Mouse (Mus musculus): Measurements from ENCODE around the gene Ndp. TPM values are rescaled to one million over a fixed set of nuclear protein-coding genes. Genes with fewer than 3 reads are reported as not detected.

Gene Ndp
- not detected in 2 replicates for polyA plus RNA-seq (2015; fragmentation: Nextera tagmentation; extraction: Ambion mirVana)

GRCm38 (mm10) chrX:16911241-16911873, at the start of gene Ndp:
Gene Ndp (minus strand): TSS chrX:16911774.
- Histone ChIP-seq H3K4me1 (replicated peaks) (no peaks in the 10 kb centered on the region), H3K27ac (no peak within 1 kb of the TSS), H3K4me2 (no peak within 1 kb of the TSS), H3K27me3 (0 out of 2 replicates have a peak, but pooled peaks cover 6% of the 10 kb centered on the region), H3K4me3 (replicated peaks) (no peak within 1 kb of the TSS), H3K36me3 (no peaks in the 10 kb centered on the region), H3K9me3 (replicated peaks) (no peaks in the 10 kb centered on the region), H3K9ac (no peak within 1 kb of the TSS)
- DNase-seq (no peak), ATAC-seq (ENCODE audit: low read depth) (no peak)
- 21% methylated on average over 13 of the region's 13 CpGs for WGBS (ENCODE audit: insufficient replicate concordance)

GRCm38 (mm10) chrX:16954767-16955166, 43.2 kb upstream of the Ndp start:
- H3K4me3 ChIP-seq (replicated peaks): no peak overlapping the region
- no peaks in the 10 kb centered on the region for H3K36me3 ChIP-seq
- no peaks in the 10 kb centered on the region for H3K27me3 ChIP-seq
- H3K9ac ChIP-seq: no peak overlapping the region
- 63% methylated on average over 2 of the region's 2 CpGs for WGBS (ENCODE audit: insufficient replicate concordance)
- H3K4me2 ChIP-seq: no peak overlapping the region
- no peak for ATAC-seq (ENCODE audit: low read depth)
- H3K9me3 ChIP-seq (replicated peaks): no peaks in the 10 kb centered on the region
- DNase-seq: no peak
- H3K27ac ChIP-seq: no peak overlapping the region
- H3K4me1 ChIP-seq (replicated peaks): no peaks in the 10 kb centered on the region

GRCm38 (mm10) chrX:16918006-16918405, 6.4 kb upstream of the Ndp start:
- DNase-seq: no peak
- Histone ChIP-seq H3K9ac (no peak overlapping the region), H3K9me3 (replicated peaks) (no peaks in the 10 kb centered on the region), H3K27me3 (no peaks in the 10 kb centered on the region), H3K4me2 (no peak overlapping the region), H3K4me3 (replicated peaks) (no peak overlapping the region), H3K4me1 (replicated peaks) (no peaks in the 10 kb centered on the region), H3K27ac (no peak overlapping the region), H3K36me3 (no peaks in the 10 kb centered on the region)
- ATAC-seq (ENCODE audit: low read depth): no peak

GRCm38 (mm10) chrX:16913118-16913517, 1.5 kb upstream of the Ndp start:
- WGBS (ENCODE audit: insufficient replicate concordance): 33% methylated on average over 1 of the region's 1 CpGs
- no peaks in the 10 kb centered on the region for H3K9me3 ChIP-seq (replicated peaks)
- no peak for DNase-seq
- no peak overlapping the region for H3K27ac ChIP-seq
- no peaks in the 10 kb centered on the region for H3K4me1 ChIP-seq (replicated peaks)
- no peaks in the 10 kb centered on the region for H3K36me3 ChIP-seq
- no peak for ATAC-seq (ENCODE audit: low read depth)
- no peak overlapping the region for H3K4me3 ChIP-seq (replicated peaks)
- 0 out of 2 replicates have a peak, but pooled peaks cover 6% of the 10 kb centered on the region for H3K27me3 ChIP-seq
- H3K9ac ChIP-seq: no peak overlapping the region
- H3K4me2 ChIP-seq: no peak overlapping the region

- Histone ChIP-seq H3K9ac (no peak overlapping the region), H3K27ac (no peak overlapping the region), H3K36me3 (no peaks in the 10 kb centered on the region), H3K27me3 (0 out of 2 replicates have a peak, but pooled peaks cover 6% of the 10 kb centered on the region), H3K4me2 (no peak overlapping the region), H3K9me3 (replicated peaks) (no peaks in the 10 kb centered on the region), H3K4me1 (replicated peaks) (no peaks in the 10 kb centered on the region), H3K4me3 (replicated peaks) (no peak overlapping the region)
- no peak for ATAC-seq (ENCODE audit: low read depth)
- 38% methylated on average over 4 of the region's 4 CpGs for WGBS (ENCODE audit: insufficient replicate concordance)
- no peak for DNase-seq
These were observed 337 bp upstream of the Ndp start for GRCm38 (mm10) chrX:16911911-16912310.

GRCm38 (mm10) chrX:16910211-16911095, 1.1 kb downstream of the Ndp start:
- H3K36me3 ChIP-seq: no peaks in the 10 kb centered on the region
- 0 out of 2 replicates have a peak, but pooled peaks cover 6% of the 10 kb centered on the region for H3K27me3 ChIP-seq
- H3K9me3 ChIP-seq (replicated peaks): no peaks in the 10 kb centered on the region
- no peak overlapping the region for H3K9ac ChIP-seq
- no peak for ATAC-seq (ENCODE audit: low read depth)
- H3K4me3 ChIP-seq (replicated peaks): no peak overlapping the region
- WGBS (ENCODE audit: insufficient replicate concordance): 18% methylated on average over 18 of the region's 18 CpGs
- no peak for DNase-seq
- H3K27ac ChIP-seq: no peak overlapping the region
- no peak overlapping the region for H3K4me2 ChIP-seq
- no peaks in the 10 kb centered on the region for H3K4me1 ChIP-seq (replicated peaks)

- no peak for DNase-seq
- no peak overlapping the region for H3K9ac ChIP-seq
- H3K9me3 ChIP-seq (replicated peaks): no peaks in the 10 kb centered on the region
- no peaks in the 10 kb centered on the region for H3K4me1 ChIP-seq (replicated peaks)
- 0 out of 2 replicates have a peak, but pooled peaks cover 6% of the 10 kb centered on the region for H3K27me3 ChIP-seq
- WGBS (ENCODE audit: insufficient replicate concordance): 37% methylated on average over 2 of the region's 2 CpGs
- H3K27ac ChIP-seq: no peak overlapping the region
- H3K4me2 ChIP-seq: no peak overlapping the region
- no peaks in the 10 kb centered on the region for H3K36me3 ChIP-seq
- no peak overlapping the region for H3K4me3 ChIP-seq (replicated peaks)
- no peak for ATAC-seq (ENCODE audit: low read depth)
These were observed 2.9 kb downstream of the Ndp start for GRCm38 (mm10) chrX:16908652-16909051.

- no peak overlapping the region for H3K4me2 ChIP-seq
- no peaks in the 10 kb centered on the region for H3K36me3 ChIP-seq
- 56% methylated on average over 6 of the region's 6 CpGs for WGBS (ENCODE audit: insufficient replicate concordance)
- no peak overlapping the region for H3K4me3 ChIP-seq (replicated peaks)
- H3K27me3 ChIP-seq: 0 out of 2 replicates have a peak, but pooled peaks cover 6% of the 10 kb centered on the region
- H3K9ac ChIP-seq: no peak overlapping the region
- ATAC-seq (ENCODE audit: low read depth): no peak
- H3K9me3 ChIP-seq (replicated peaks): no peaks in the 10 kb centered on the region
- no peaks in the 10 kb centered on the region for H3K4me1 ChIP-seq (replicated peaks)
- DNase-seq: no peak
- no peak overlapping the region for H3K27ac ChIP-seq
These were observed 4.0 kb downstream of the Ndp start for GRCm38 (mm10) chrX:16907554-16907953.

GRCm38 (mm10) chrX:16894377-16895175, 17.0 kb downstream of the Ndp start:
- Histone ChIP-seq H3K4me3 (replicated peaks) (no peak overlapping the region), H3K27ac (no peak overlapping the region), H3K9ac (no peak overlapping the region), H3K9me3 (replicated peaks) (no peaks in the 10 kb centered on the region), H3K36me3 (no peaks in the 10 kb centered on the region), H3K4me2 (no peak overlapping the region), H3K27me3 (no peaks in the 10 kb centered on the region), H3K4me1 (replicated peaks) (no peaks in the 10 kb centered on the region)
- ATAC-seq (ENCODE audit: low read depth) (no peak), DNase-seq (no peak)
- WGBS (ENCODE audit: insufficient replicate concordance): 28% methylated on average over 5 of the region's 5 CpGs

- H3K4me2 ChIP-seq: no peak overlapping the region
- H3K9ac ChIP-seq: no peak overlapping the region
- no peaks in the 10 kb centered on the region for H3K27me3 ChIP-seq
- DNase-seq (no peak), ATAC-seq (ENCODE audit: low read depth) (no peak)
- H3K4me3 ChIP-seq (replicated peaks): no peak overlapping the region
- H3K36me3 ChIP-seq: no peaks in the 10 kb centered on the region
- H3K9me3 ChIP-seq (replicated peaks): no peaks in the 10 kb centered on the region
- H3K4me1 ChIP-seq (replicated peaks): no peaks in the 10 kb centered on the region
- H3K27ac ChIP-seq: no peak overlapping the region
These were observed 43.8 kb downstream of the Ndp start for GRCm38 (mm10) chrX:16867640-16868314.

GRCm38 (mm10) chrX:16860244-16860643, 51.3 kb downstream of the Ndp start:
- DNase-seq (no peak), ATAC-seq (ENCODE audit: low read depth) (no peak)
- Histone ChIP-seq H3K4me1 (replicated peaks) (no peaks in the 10 kb centered on the region), H3K4me3 (replicated peaks) (no peak overlapping the region), H3K4me2 (no peak overlapping the region), H3K27ac (no peak overlapping the region), H3K36me3 (no peaks in the 10 kb centered on the region), H3K27me3 (no peaks in the 10 kb centered on the region), H3K9ac (no peak overlapping the region), H3K9me3 (replicated peaks) (no peaks in the 10 kb centered on the region)

Measured in liver, embryonic 13.5 days (tissue).